Mouse (Mus musculus) lung, embryonic 15.5 days (tissue): ENCODE results near the gene Olfr598. TPM values are rescaled to one million over a fixed set of nuclear protein-coding genes. Genes with fewer than 3 reads are reported as not detected.
"Not testable (repeated sequence)": the region's sequence is repeated elsewhere in the genome, so short reads cannot be mapped to it uniquely, and the experiment has no call there.

Experiments used
- ATAC-seq: fragments of 200-750 bp; cut with Nextera tagmentation; 2 replicates; pipeline ENCODE4 v1.8.0; 2017; ENCODE audit warnings: moderate number of reproducible peaks, borderline replicate concordance; ENCODE audit not compliant: low FRiP score, low TSS enrichment; ENCODE audit errors: extremely low read depth
- H3K27ac ChIP-seq: fragments of 300-500 bp; sonication (generic); 2 replicates; pipeline ENCODE4 v1.5.1; 2015; ENCODE audit warnings: moderate library complexity, mild to moderate bottlenecking, inconsistent platforms
- H3K27me3 ChIP-seq: fragments of 300-500 bp; sonication (generic); 2 replicates; pipeline ENCODE4 v1.6.1; 2015; ENCODE audit warnings: inconsistent platforms
- H3K36me3 ChIP-seq: fragments of 300-500 bp; sonication (generic); 2 replicates; pipeline ENCODE4 v1.6.1; 2015; ENCODE audit warnings: inconsistent platforms
- H3K4me1 ChIP-seq: fragments of 300-500 bp; sonication (generic); 2 replicates; pipeline ENCODE4 v1.6.1; 2015; ENCODE audit warnings: inconsistent platforms
- H3K4me2 ChIP-seq: fragments of 300-500 bp; sonication (generic); 2 replicates; pipeline ENCODE4 v1.6.1; 2015; ENCODE audit warnings: inconsistent platforms, mild to moderate bottlenecking, moderate library complexity
- H3K4me3 ChIP-seq: fragments of 300-500 bp; sonication (generic); 2 replicates; pipeline ENCODE4 v1.5.1; 2015; ENCODE audit warnings: mild to moderate bottlenecking, inconsistent platforms
- H3K9ac ChIP-seq: fragments of 300-500 bp; sonication (generic); 2 replicates; pipeline ENCODE4 v1.6.1; 2015; ENCODE audit warnings: inconsistent platforms
- H3K9me3 ChIP-seq: fragments of 300-500 bp; sonication (generic); 2 replicates; pipeline ENCODE4 v1.6.1; 2016; ENCODE audit warnings: inconsistent platforms
- WGBS: fragments of 180-500 bp; shearing (Covaris S2); methylation state at CpG from one replicate; pipeline ENCODE4 v1.1.7; 2015; 5-methylcytosine and 5-hydroxymethylcytosine counted together
- polyA plus RNA-seq: library from polyadenylated mRNA; unstranded; fragments of >200 nt; fragmentation: Nextera tagmentation; extraction: Ambion mirVana; gene quantifications from 2 replicates; pipeline ENCODE4 v1.2.1, GENCODE M21; 2015

Gene Olfr598
- not detected in 2 replicates for polyA plus RNA-seq

DNA sequence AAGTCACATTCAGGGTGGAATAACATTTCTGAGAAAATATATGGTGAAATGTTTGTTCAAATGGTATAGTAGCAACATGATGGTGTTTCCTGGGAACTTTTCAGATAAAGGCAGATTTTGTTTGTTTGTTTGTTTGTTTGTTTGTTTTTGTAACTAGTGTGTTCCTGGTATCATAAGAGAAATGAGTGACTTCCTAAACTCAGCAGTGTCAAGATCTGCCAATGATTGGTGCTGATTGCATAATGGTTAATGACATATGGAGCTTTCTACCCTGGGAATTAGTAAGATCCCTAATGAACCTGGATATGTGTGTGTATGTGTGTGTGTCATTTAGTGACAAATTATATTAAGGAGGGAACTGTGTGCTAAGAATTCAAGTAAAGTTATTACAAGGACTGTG is at the start of gene Olfr598:
Gene Olfr598, plus strand, starts transcription at position 301 of the 400 bp plus-strand sequence.
- Histone ChIP-seq H3K9me3 (no peaks in the 10 kb centered on the region), H3K27me3 (no peaks in the 10 kb centered on the region), H3K27ac (no peak within 1 kb of the TSS), H3K4me1 (no peaks in the 10 kb centered on the region), H3K4me3 (no peak within 1 kb of the TSS), H3K36me3 (no peaks in the 10 kb centered on the region), H3K9ac (no peak within 1 kb of the TSS), H3K4me2 (no peak within 1 kb of the TSS)
- ATAC-seq: no peak

DNA sequence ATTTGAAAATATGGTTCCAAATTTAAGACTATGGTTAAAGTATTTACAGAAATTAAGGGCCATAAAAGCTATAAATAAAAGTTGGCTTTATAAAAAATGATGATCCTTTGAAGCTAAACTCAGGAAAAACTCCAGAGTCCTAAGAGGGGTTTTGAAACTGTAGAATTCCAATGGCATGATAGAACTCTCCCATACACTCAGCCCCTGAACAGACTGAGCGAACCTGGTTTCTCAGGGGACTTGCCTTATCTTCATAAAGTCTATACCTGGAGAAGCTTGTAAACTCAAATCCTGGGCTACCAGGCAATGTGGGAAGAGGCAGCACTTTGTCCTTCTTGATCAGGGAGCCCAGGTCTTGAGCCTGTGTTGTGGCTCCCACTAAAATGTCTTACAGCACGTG is 18.0 kb upstream of the Olfr598 start, which contains the start of gene Olfr596:
Gene Olfr596, plus strand, starts transcription at position 301 of the 400 bp plus-strand sequence.
- not testable (repeated sequence) for H3K4me1 ChIP-seq, H3K27me3 ChIP-seq, H3K9ac ChIP-seq, H3K27ac ChIP-seq, H3K9me3 ChIP-seq, H3K4me3 ChIP-seq, ATAC-seq, H3K36me3 ChIP-seq, H3K4me2 ChIP-seq
- WGBS: 81% methylated on average over 2 of the region's 2 CpGs

DNA sequence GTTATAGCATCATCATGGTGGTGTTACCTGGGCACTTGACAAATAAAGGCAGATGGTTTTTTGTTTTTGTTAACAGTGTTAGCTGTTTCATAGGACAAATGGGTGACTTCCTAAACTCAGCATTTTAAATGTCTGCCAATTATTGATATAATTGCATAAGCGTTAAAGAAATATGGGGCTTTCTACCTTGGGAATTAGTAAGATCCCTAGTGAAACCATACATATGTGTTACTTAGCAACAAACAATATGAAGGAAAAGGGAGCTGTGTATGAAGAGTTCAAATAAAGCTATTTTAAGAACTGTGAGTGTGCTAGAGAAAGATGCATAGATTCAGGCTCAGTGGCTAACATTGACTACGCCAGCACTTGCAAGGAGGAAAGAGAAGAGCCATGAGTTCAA is 7.4 kb upstream of the Olfr598 start, which contains the start of gene Olfr597:
Gene Olfr597, plus strand, starts transcription at position 301 of the 400 bp plus-strand sequence.
- H3K27ac ChIP-seq, H3K27me3 ChIP-seq, H3K4me3 ChIP-seq, H3K9ac ChIP-seq, H3K36me3 ChIP-seq, ATAC-seq, H3K9me3 ChIP-seq, H3K4me1 ChIP-seq, H3K4me2 ChIP-seq: not testable (repeated sequence)
- WGBS: 86% methylated on average over 2 of the region's 2 CpGs

DNA sequence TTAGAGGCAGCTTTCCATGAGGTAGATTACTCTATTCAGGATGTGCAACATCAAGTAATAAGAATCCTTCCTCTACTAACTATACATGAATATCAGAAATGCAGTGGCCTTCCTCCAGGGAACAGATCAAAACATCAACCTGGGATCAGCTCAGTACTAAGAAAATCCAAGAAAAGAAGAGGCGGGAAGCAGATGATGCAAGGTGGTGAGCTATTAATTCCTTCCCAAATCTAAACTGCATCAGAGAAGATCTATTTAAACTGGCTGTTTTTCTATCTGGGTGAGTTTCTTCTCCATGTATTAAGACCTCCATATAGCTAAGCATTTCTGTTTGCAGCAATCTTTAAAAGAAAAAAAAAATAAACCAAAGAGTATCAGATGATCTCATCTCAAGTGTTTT is 12.2 kb downstream of the Olfr598 start, which contains the start of gene Olfr599:
Gene Olfr599, plus strand, starts transcription at position 301 of the 400 bp plus-strand sequence.
- no peak within 1 kb of the TSS for H3K4me3 ChIP-seq
- H3K27ac ChIP-seq: no peak within 1 kb of the TSS
- no peak within 1 kb of the TSS for H3K9ac ChIP-seq
- H3K27me3 ChIP-seq: no peaks in the 10 kb centered on the region
- 90% methylated on average over 1 of the region's 1 CpGs for WGBS
- H3K4me1 ChIP-seq: no peaks in the 10 kb centered on the region
- no peaks in the 10 kb centered on the region for H3K36me3 ChIP-seq
- no peak for ATAC-seq
- no peak within 1 kb of the TSS for H3K4me2 ChIP-seq
- H3K9me3 ChIP-seq: no peaks in the 10 kb centered on the region

DNA sequence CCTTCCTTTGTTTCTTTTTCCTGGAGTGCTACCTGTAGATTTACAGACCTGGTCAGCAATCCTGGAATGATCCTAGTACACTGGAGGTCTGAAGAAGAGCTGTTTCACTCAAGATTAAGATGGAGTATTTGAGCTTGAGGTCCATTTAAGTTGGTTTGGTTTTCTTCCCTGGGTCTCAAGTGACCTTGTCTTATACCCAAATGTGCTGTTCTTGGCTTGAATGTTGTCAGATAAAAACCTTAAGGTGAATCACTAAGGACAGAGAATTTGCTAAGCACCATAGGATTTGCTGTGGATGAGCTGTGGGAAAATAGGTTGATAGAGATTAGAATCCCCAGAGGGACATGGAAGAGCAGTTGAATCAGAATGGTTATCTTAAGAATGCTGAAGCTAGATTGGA is 26.2 kb downstream of the Olfr598 start, which contains the start of gene Olfr600:
Gene Olfr600, minus strand, starts transcription at position 101 of the 400 bp plus-strand sequence.
- Histone ChIP-seq H3K27me3 (no peaks in the 10 kb centered on the region), H3K36me3 (no peaks in the 10 kb centered on the region), H3K27ac (no peak within 1 kb of the TSS), H3K9ac (no peak within 1 kb of the TSS), H3K9me3 (no peaks in the 10 kb centered on the region), H3K4me2 (no peak within 1 kb of the TSS), H3K4me3 (no peak within 1 kb of the TSS), H3K4me1 (no peaks in the 10 kb centered on the region)
- no peak for ATAC-seq

DNA sequence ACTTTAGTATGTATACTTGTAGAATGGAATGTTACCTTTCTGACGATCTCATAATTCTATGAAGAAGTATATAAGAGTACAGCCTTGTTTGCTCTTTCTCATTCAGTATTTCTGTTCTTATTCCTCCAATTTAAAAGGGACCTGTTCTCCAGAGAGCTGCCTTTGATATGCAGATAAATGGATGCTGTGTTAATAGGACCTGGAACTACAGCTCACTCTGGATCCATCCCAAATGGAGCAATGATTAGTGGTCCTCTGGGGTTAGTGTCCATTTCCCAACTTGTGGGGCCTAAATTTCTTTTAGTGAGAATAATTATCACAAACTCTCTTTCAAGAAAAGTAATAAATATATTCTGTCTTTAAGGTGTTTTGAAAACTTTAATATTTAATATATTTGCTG is 39.2 kb downstream of the Olfr598 start, which contains the start of gene Olfr601:
Gene Olfr601, minus strand, starts transcription at position 101 of the 400 bp plus-strand sequence.
- Histone ChIP-seq H3K4me3 (no peak within 1 kb of the TSS), H3K4me2 (no peak within 1 kb of the TSS), H3K9ac (no peak within 1 kb of the TSS), H3K4me1 (no peaks in the 10 kb centered on the region), H3K27ac (no peak within 1 kb of the TSS), H3K36me3 (no peaks in the 10 kb centered on the region), H3K27me3 (no peaks in the 10 kb centered on the region), H3K9me3 (no peaks in the 10 kb centered on the region)
- no peak for ATAC-seq
- 87% methylated on average over 1 of the region's 1 CpGs for WGBS

Other genes starting within 250 kb of the Olfr598 start
- not detected in 2 replicates for gene Olfr584, start 241.7 kb upstream of the Olfr598 start, polyA plus RNA-seq
- not detected in 2 replicates for gene Olfr585, start 225.8 kb upstream of the Olfr598 start, polyA plus RNA-seq
- not detected in 2 replicates for gene Olfr586, start 197.9 kb upstream of the Olfr598 start, polyA plus RNA-seq
- not detected in 2 replicates for gene Olfr588-ps1, start 182.7 kb upstream of the Olfr598 start, polyA plus RNA-seq
- not detected in 2 replicates for gene Olfr589, start 167.2 kb upstream of the Olfr598 start, polyA plus RNA-seq
- gene Olfr591, start 145.2 kb upstream of the Olfr598 start, polyA plus RNA-seq: not detected in 2 replicates
- not detected in 2 replicates for gene Olfr592, start 138.8 kb upstream of the Olfr598 start, polyA plus RNA-seq
- gene Olfr593, start 111.7 kb upstream of the Olfr598 start, polyA plus RNA-seq: not detected in 2 replicates
- gene Olfr594, start 106.6 kb upstream of the Olfr598 start, polyA plus RNA-seq: not detected in 2 replicates
- not detected in 2 replicates for gene Usp17ld, start 71.1 kb upstream of the Olfr598 start, polyA plus RNA-seq
- not detected in 2 replicates for gene Olfr596, start 17.9 kb upstream of the Olfr598 start, polyA plus RNA-seq
- gene Olfr597, start 7.3 kb upstream of the Olfr598 start, polyA plus RNA-seq: not detected in 2 replicates
- not detected in 2 replicates for gene Olfr599, start 12.3 kb downstream of the Olfr598 start, polyA plus RNA-seq
- not detected in 2 replicates for gene Olfr600, start 26.1 kb downstream of the Olfr598 start, polyA plus RNA-seq
- gene Olfr601, start 39.1 kb downstream of the Olfr598 start, polyA plus RNA-seq: not detected in 2 replicates
- not detected in 2 replicates for gene Olfr603, start 62.6 kb downstream of the Olfr598 start, polyA plus RNA-seq
- not detected in 2 replicates for gene Usp17lc, start 91.5 kb downstream of the Olfr598 start, polyA plus RNA-seq
- gene Olfr605, start 121.9 kb downstream of the Olfr598 start, polyA plus RNA-seq: not detected in 2 replicates
- not detected in 2 replicates for gene Olfr606, start 125.5 kb downstream of the Olfr598 start, polyA plus RNA-seq
- not detected in 2 replicates for gene Olfr607, start 140.6 kb downstream of the Olfr598 start, polyA plus RNA-seq
- not detected in 2 replicates for gene Olfr608, start 146.3 kb downstream of the Olfr598 start, polyA plus RNA-seq
- gene Olfr609, start 174.5 kb downstream of the Olfr598 start, polyA plus RNA-seq: not detected in 2 replicates
- not detected in 2 replicates for gene Olfr610, start 188.6 kb downstream of the Olfr598 start, polyA plus RNA-seq
- not detected in 2 replicates for gene Olfr611, start 197.3 kb downstream of the Olfr598 start, polyA plus RNA-seq
- gene Olfr612, start 219.1 kb downstream of the Olfr598 start, polyA plus RNA-seq: not detected in 2 replicates
- gene Olfr613, start 224.5 kb downstream of the Olfr598 start, polyA plus RNA-seq: not detected in 2 replicates
- not detected in 2 replicates for gene Olfr615, start 232.5 kb downstream of the Olfr598 start, polyA plus RNA-seq
- not detected in 2 replicates for gene Olfr616, start 245.6 kb downstream of the Olfr598 start, polyA plus RNA-seq
- gene Olfr617, start 249.5 kb downstream of the Olfr598 start, polyA plus RNA-seq: not detected in 2 replicates